Mouse (Mus musculus): Measurements from ENCODE around the gene Lonrf2. TPM values are rescaled to one million over a fixed set of nuclear protein-coding genes. Genes with fewer than 3 reads are reported as not detected.

The Lonrf2 gene
- polyA plus RNA-seq (2015; fragmentation: Nextera tagmentation; extraction: Ambion mirVana) = 1.7 and 3.7 TPM in 2 replicates

GRCm38 (mm10) chr1:38836477-38836872 is at the start of gene Lonrf2:
Lonrf2 (minus strand) TSS chr1:38836711.

Other genes with a start within 250 kb of the Lonrf2 start
- gene Aff3, start 171.8 kb downstream of the Lonrf2 start, polyA plus RNA-seq (2015; fragmentation: Nextera tagmentation; extraction: Ambion mirVana) = 6.0 and 10.3 TPM in 2 replicates
- 4.5 and 6.5 TPM in 2 replicates for gene Chst10, start 61.5 kb upstream of the Lonrf2 start, polyA plus RNA-seq (2015; fragmentation: Nextera tagmentation; extraction: Ambion mirVana)
- not detected in 2 replicates for gene Nms, start 102.4 kb upstream of the Lonrf2 start, polyA plus RNA-seq (2015; fragmentation: Nextera tagmentation; extraction: Ambion mirVana)
- 161 and 168 TPM in 2 replicates for gene Pdcl3, start 148.9 kb upstream of the Lonrf2 start, polyA plus RNA-seq (2015; fragmentation: Nextera tagmentation; extraction: Ambion mirVana)